Mouse (Mus musculus) liver, embryonic 14.5 days (tissue): Measurements from ENCODE around the gene Tmem229b.

Experiments used
- CTCF ChIP-seq: IDR thresholded peaks from 2 replicates; pipeline ENCODE4 v1.5.1; 2016; ENCODE audit warnings: antibody characterized with exemption, low read depth, control low read depth
- EP300 ChIP-seq: IDR thresholded peaks from 2 replicates; pipeline ENCODE4 v1.6.1; 2016; ENCODE audit warnings: antibody characterized with exemption, low read depth

- TF ChIP-seq CTCF (no peak), EP300 (no peak)
Measured at GRCm38 (mm10) chr12:79050545-79051212, 43.3 kb upstream of the Tmem229b start.
